Mouse (Mus musculus): ENCODE measurements around the gene Coq10a.

GRCm38 (mm10) chr10:128358796-128359195, 10.0 kb downstream of the Coq10a start:
- TF ChIP-seq CTCF (IDR thresholded peaks at IDR 0.05; ENCODE audit: extremely low read depth, insufficient read depth, insufficient read length, insufficient replicate concordance) (peak; percentile 20; the same call in 1 of the 2 replicates), POLR2A (IDR thresholded peaks at IDR 0.05; ENCODE audit: low read depth, low read length) (no peak)
